Mouse (Mus musculus): ENCODE results near the gene Ccdc141. TPM values are rescaled to one million over a fixed set of nuclear protein-coding genes. Genes with fewer than 3 reads are reported as not detected.

Gene Ccdc141
- polyA plus RNA-seq (2016; fragmentation: Nextera tagmentation; extraction: Ambion mirVana), result 9.0 and 14.9 TPM in 2 replicates

DNA sequence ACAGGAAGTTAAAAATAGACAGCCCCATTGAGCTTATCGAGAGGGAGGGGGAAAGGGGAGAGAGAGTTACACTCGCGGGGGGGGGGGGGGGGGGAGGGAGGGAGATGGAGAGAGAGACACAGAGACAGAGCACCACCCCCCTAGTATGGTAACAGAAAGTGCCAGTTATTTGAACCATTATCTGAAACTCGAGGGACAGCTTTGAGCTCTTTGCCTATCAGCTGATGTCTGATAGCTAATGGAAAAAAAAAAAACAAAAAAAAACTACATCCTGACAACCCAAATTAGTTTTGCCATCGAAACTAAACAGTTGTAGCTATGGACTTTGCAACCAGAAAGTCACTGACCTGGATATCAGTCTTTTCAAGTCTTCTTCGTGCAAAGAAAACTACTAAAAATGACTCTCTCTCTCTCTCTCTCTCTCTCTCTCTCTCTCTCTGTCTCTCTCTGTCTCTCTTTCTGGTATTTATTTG is at the start of gene Ccdc141:
Ccdc141 (minus strand) TSS at position 4 of the 473 bp plus-strand sequence.
- Histone ChIP-seq H3K4me3 (peak within 1 kb of the TSS; percentile 44), H3K4me2 (replicated peaks) (peak within 1 kb of the TSS; percentile 88), H3K9me3 (no peaks in the 10 kb centered on the region), H3K9ac (peak within 1 kb of the TSS; percentile 44; the same call in 1 of the 2 replicates), H3K27ac (peak within 1 kb of the TSS; percentile 42; the same call in 1 of the 2 replicates), H3K4me1 (peaks cover 13% of the 10 kb centered on the region), H3K27me3 (no peaks in the 10 kb centered on the region), H3K36me3 (no peaks in the 10 kb centered on the region)
- WGBS, result 10% methylated on average over 5 of the region's 6 CpGs
- ATAC-seq (ENCODE audit: insufficient number of reproducible peaks, insufficient read depth, low FRiP score, low TSS enrichment), result no peak

DNA sequence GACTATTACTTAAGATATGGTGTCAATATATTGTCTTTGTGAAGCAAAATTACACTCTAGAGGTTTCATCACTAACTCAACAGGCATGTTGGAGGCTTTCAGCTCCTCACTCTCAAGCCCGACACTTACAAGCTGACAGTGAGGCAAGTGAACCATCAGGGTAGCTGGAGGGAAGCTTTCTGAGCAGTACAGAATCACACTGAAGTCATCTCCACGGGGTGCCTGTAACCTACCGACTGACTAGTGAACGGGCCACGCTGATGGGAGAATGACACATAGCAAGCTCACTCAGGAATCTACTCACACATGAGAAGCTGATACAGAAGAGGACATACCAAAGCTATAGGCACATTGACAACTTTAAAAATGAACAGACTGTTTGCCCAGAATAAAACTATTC is 42.4 kb upstream of the Ccdc141 start:
- Histone ChIP-seq H3K27ac (no peak overlapping the region), H3K27me3 (no peaks in the 10 kb centered on the region), H3K4me1 (no peaks in the 10 kb centered on the region), H3K36me3 (peaks cover 25% of the 10 kb centered on the region), H3K4me3 (no peak overlapping the region), H3K4me2 (replicated peaks) (no peak overlapping the region), H3K9ac (no peak overlapping the region), H3K9me3 (no peaks in the 10 kb centered on the region)
- no peak for ATAC-seq (ENCODE audit: insufficient number of reproducible peaks, insufficient read depth, low FRiP score, low TSS enrichment)
- WGBS, result 82% methylated on average over 5 of the region's 5 CpGs

DNA sequence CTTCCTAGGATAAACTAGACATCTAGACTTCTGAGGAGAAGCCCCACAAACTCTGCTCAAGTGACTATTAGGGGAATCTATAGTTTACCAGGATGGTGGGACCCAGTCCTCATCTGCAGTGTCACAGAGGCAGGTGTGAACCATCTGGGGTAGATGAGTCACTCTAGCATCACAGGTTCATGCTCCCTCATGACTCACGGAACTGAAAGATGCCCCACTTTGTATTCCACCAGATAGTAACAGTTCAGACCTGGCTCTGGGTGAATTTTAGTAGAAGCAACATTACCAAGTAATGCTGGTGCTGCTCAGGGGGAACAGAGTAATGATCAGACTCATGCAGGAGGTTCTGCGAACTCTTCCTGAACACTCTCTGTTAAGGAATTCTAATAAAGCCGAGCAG is 36.5 kb upstream of the Ccdc141 start:
- H3K27me3 ChIP-seq, result no peaks in the 10 kb centered on the region

DNA sequence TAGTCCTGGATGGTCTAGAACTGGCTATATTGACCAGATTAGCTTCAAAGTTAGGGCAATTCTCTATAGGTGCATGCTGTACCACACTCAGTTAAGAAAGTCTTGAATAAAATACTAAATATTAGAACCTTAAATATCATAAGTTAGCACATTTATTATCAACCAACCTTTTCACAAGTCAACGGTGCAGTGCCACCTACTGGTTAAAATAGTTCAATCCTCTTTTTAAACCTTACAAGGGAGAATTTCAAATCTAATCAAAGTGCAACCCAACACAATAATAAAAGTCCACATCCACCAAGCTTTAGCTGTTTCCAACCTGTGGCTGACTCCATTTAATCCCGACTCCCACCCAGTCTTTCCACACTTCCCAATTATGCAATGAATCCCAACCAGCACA is 33.5 kb upstream of the Ccdc141 start:
- no peak overlapping the region for H3K27ac ChIP-seq
- no peaks in the 10 kb centered on the region for H3K27me3 ChIP-seq
- no peak for ATAC-seq (ENCODE audit: insufficient number of reproducible peaks, insufficient read depth, low FRiP score, low TSS enrichment)
- H3K4me1 ChIP-seq, result no peaks in the 10 kb centered on the region
- 62% methylated on average over 2 of the region's 2 CpGs for WGBS
- H3K36me3 ChIP-seq, result peaks cover 16% of the 10 kb centered on the region
- H3K9me3 ChIP-seq, result no peaks in the 10 kb centered on the region
- no peak overlapping the region for H3K4me3 ChIP-seq
- no peak overlapping the region for H3K4me2 ChIP-seq (replicated peaks)
- no peak overlapping the region for H3K9ac ChIP-seq

More for the DNA sequence above, 36.5 kb upstream of the Ccdc141 start:
- no peak overlapping the region for H3K27ac ChIP-seq
- no peaks in the 10 kb centered on the region for H3K4me1 ChIP-seq
- no peak for ATAC-seq (ENCODE audit: insufficient number of reproducible peaks, insufficient read depth, low FRiP score, low TSS enrichment)
- no peaks in the 10 kb centered on the region for H3K9me3 ChIP-seq
- H3K36me3 ChIP-seq, result peaks cover 21% of the 10 kb centered on the region
- no peak overlapping the region for H3K4me2 ChIP-seq (replicated peaks)
- no peak overlapping the region for H3K4me3 ChIP-seq
- 90% methylated on average over 3 of the region's 3 CpGs for WGBS
- H3K9ac ChIP-seq, result no peak overlapping the region

DNA sequence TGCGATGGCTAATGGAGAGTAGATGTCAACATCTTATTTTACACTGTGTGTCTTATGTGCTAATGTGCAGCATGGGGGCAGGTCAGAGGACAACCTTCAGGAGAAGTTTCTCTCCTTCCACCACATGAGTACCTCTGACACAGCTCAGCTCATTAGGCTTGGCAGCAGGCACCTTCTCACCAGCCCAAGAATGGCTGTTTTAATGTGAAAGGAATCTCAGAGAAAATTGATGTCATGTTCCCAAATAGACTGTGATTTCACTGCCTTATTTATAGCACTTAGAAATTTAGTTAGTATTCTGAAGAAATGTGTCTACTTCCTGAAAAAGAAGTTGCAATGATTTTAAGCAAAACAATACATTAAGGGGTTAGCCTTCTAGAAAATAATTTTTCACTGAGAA is 31.5 kb upstream of the Ccdc141 start:
- no peak overlapping the region for H3K4me2 ChIP-seq (replicated peaks)
- H3K4me1 ChIP-seq, result no peaks in the 10 kb centered on the region
- peaks cover 18% of the 10 kb centered on the region for H3K36me3 ChIP-seq
- H3K27ac ChIP-seq, result no peak overlapping the region
- WGBS, result 100% methylated on average over 1 of the region's 1 CpGs
- no peaks in the 10 kb centered on the region for H3K27me3 ChIP-seq
- no peak overlapping the region for H3K4me3 ChIP-seq
- H3K9ac ChIP-seq, result no peak overlapping the region
- H3K9me3 ChIP-seq, result no peaks in the 10 kb centered on the region
- no peak for ATAC-seq (ENCODE audit: insufficient number of reproducible peaks, insufficient read depth, low FRiP score, low TSS enrichment)

DNA sequence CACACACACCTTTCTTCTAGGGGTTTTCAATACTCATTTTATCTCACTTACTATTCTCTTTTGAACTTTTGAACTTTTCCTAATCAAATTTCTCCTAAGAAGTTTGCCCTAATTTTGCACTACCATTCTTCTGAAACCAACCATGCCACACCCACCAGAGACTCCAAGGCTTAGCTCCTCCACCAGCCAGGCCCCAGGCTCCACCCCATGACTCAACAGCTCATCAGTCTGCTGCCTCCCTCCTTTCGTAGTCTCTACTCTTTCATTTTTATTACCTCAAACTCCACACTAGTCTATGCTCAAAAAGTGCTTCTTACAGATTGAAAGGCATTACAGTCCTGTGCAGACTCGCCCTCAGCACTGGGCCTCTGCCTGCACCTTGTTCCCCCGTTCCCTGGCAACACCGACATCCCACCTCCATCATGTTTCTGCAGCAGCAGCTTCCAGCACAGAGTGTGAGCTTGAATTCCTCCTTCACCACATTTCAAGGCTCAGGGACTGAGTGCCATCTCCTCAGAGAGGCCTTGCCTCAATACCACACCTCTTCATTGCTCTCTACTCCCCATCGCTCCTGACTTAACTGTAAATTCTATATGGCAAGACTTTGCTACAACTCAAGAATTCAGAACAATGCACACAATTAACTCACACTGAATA is 30.6 kb upstream of the Ccdc141 start:
- no peak for ATAC-seq (ENCODE audit: insufficient number of reproducible peaks, insufficient read depth, low FRiP score, low TSS enrichment)
- H3K27ac ChIP-seq, result no peak overlapping the region
- H3K4me1 ChIP-seq, result no peaks in the 10 kb centered on the region
- H3K4me2 ChIP-seq (replicated peaks), result no peak overlapping the region
- no peak overlapping the region for H3K9ac ChIP-seq
- H3K27me3 ChIP-seq, result no peaks in the 10 kb centered on the region
- no peaks in the 10 kb centered on the region for H3K9me3 ChIP-seq
- no peak overlapping the region for H3K4me3 ChIP-seq
- 92% methylated on average over 5 of the region's 5 CpGs for WGBS
- H3K36me3 ChIP-seq, result peaks cover 18% of the 10 kb centered on the region

DNA sequence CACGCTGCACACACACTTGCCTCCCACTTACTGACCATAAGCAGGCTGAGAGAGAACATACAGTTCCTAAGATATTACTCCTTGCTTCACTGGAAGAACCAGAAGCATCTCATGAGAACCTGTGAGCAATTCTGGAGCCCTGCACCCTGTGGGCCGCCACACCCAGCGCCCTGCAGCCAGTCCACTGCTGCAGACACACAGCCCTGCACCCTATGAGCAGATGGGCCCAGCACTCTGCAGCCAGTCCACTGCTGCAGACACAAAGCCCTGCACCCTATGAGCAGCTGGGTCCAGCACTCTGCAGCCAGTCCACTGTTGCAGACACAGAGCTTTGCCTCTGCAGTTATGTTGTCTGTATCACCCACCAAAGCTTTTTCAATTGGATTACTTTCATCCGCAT is 29.9 kb upstream of the Ccdc141 start:
- Histone ChIP-seq H3K9ac (no peak overlapping the region), H3K27ac (no peak overlapping the region), H3K4me2 (replicated peaks) (no peak overlapping the region), H3K4me3 (no peak overlapping the region), H3K36me3 (peaks cover 14% of the 10 kb centered on the region), H3K9me3 (no peaks in the 10 kb centered on the region), H3K4me1 (no peaks in the 10 kb centered on the region), H3K27me3 (no peaks in the 10 kb centered on the region)
- no peak for ATAC-seq (ENCODE audit: insufficient number of reproducible peaks, insufficient read depth, low FRiP score, low TSS enrichment)
- 91% methylated on average over 4 of the region's 4 CpGs for WGBS

DNA sequence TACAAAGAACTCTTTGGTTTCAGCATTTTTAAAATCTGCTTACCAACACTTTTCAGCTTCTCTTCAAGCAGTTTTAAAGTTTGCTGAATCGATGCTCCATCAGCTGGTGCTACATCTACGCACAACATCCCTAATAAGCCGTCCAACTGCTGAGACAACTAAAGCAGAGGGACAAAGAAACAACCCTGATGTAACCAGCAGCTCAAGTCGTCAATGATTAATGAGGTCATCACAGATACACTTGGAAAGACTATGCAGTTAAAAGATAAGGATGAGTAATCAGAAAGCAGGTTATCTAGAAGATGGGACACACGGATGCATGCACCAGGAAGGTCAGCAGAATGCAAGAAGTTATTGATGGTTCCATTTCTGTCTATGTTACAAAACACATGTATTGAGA is 27.8 kb upstream of the Ccdc141 start:
- Histone ChIP-seq H3K9ac (no peak overlapping the region), H3K4me1 (no peaks in the 10 kb centered on the region), H3K27ac (no peak overlapping the region), H3K27me3 (no peaks in the 10 kb centered on the region), H3K9me3 (no peaks in the 10 kb centered on the region), H3K4me2 (replicated peaks) (no peak overlapping the region), H3K36me3 (peaks cover 27% of the 10 kb centered on the region), H3K4me3 (no peak overlapping the region)
- ATAC-seq (ENCODE audit: insufficient number of reproducible peaks, insufficient read depth, low FRiP score, low TSS enrichment), result no peak
- WGBS, result 89% methylated on average over 5 of the region's 5 CpGs

DNA sequence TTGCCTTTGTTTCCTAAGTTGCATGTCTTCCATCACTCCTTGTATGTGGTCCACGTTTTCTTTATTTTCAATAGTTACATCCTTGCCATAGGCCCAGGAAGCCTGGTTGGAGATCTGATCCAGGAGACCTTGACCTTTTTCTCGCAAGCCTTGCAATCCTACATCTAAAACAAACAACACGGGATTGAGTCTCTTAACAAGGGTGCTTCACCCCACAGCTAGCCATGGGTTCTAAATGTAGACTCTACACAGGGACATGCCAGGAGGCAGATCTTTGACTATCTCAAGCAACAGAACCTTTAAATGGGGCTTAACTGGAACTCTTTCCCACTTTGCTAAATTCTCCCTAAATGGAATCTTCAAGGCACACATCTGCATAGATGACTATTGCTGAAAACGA is 26.4 kb upstream of the Ccdc141 start:
- Histone ChIP-seq H3K9ac (no peak overlapping the region), H3K27me3 (no peaks in the 10 kb centered on the region), H3K4me1 (no peaks in the 10 kb centered on the region), H3K4me3 (no peak overlapping the region), H3K27ac (no peak overlapping the region), H3K36me3 (peaks cover 25% of the 10 kb centered on the region), H3K4me2 (replicated peaks) (no peak overlapping the region), H3K9me3 (no peaks in the 10 kb centered on the region)
- WGBS, result 84% methylated on average over 4 of the region's 4 CpGs
- no peak for ATAC-seq (ENCODE audit: insufficient number of reproducible peaks, insufficient read depth, low FRiP score, low TSS enrichment)

DNA sequence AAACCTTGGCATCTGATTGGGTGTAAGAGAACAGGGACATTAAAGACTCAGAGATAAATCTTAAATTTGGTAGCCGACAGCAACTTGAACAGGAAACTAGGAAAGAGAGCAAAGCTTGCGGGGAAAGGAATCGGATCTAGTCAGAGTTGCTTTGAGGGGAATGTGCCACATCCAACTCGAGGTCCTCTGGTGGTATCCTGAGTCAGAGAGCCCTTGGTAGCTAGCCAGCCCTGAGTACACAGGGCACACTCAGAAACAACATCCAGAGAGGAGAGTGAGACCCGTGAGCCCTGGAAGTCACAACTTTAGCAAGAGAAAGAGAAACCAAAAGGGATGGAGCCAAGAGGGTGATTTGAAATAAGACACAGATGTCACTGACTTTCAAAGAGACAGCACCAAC is 24.6 kb upstream of the Ccdc141 start:
- no peaks in the 10 kb centered on the region for H3K27me3 ChIP-seq
- H3K9me3 ChIP-seq, result no peaks in the 10 kb centered on the region
- no peak overlapping the region for H3K9ac ChIP-seq
- no peak overlapping the region for H3K27ac ChIP-seq
- peaks cover 35% of the 10 kb centered on the region for H3K36me3 ChIP-seq
- no peak for ATAC-seq (ENCODE audit: insufficient number of reproducible peaks, insufficient read depth, low FRiP score, low TSS enrichment)
- no peaks in the 10 kb centered on the region for H3K4me1 ChIP-seq
- no peak overlapping the region for H3K4me2 ChIP-seq (replicated peaks)
- 91% methylated on average over 5 of the region's 5 CpGs for WGBS
- no peak overlapping the region for H3K4me3 ChIP-seq

DNA sequence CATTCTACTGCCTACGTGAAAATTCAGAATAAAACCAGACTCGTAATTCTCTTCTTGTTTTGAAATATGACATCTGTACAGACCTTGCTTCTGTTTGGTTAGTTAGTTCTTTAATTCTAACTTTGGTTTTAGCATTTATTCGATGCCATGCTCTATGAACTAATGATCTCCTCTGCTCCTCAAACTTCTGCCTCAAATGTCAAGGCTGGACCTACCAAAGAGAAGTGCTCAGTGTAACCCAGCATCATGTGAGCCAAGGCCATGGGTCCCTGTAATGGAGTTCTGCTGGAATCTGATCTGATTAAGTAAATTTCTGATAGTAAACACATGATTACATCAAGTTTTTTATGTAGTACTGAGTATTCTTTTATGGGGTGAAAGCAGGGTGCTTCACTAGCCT is 21.4 kb upstream of the Ccdc141 start:
- no peaks in the 10 kb centered on the region for H3K27me3 ChIP-seq
- no peak overlapping the region for H3K4me3 ChIP-seq
- 91% methylated on average over 3 of the region's 3 CpGs for WGBS
- peaks cover 51% of the 10 kb centered on the region for H3K36me3 ChIP-seq
- H3K4me1 ChIP-seq, result no peaks in the 10 kb centered on the region
- ATAC-seq (ENCODE audit: insufficient number of reproducible peaks, insufficient read depth, low FRiP score, low TSS enrichment), result no peak
- no peak overlapping the region for H3K9ac ChIP-seq
- no peaks in the 10 kb centered on the region for H3K9me3 ChIP-seq
- H3K27ac ChIP-seq, result no peak overlapping the region
- no peak overlapping the region for H3K4me2 ChIP-seq (replicated peaks)

DNA sequence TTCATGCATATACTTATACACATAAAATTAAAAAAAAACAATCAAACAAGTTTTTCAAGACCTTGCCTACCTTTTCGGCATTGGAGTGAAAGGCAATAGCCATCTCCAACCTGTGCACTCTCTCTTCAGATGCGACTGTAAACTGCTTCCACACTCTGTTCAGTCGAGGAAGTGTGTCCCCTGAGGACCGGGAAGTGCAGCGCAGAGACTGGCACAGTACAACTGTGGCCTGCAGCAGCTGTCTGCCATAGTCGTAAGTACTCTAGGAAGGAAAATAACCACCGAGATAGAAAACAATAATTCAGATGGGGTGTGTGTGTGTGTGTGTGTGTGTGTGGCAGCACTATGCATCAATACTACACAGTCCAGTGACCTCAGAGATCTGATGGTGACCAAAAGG is 20.5 kb upstream of the Ccdc141 start:
- no peak overlapping the region for H3K4me3 ChIP-seq
- H3K4me2 ChIP-seq (replicated peaks), result no peak overlapping the region
- no peaks in the 10 kb centered on the region for H3K27me3 ChIP-seq
- H3K36me3 ChIP-seq, result peaks cover 52% of the 10 kb centered on the region
- no peaks in the 10 kb centered on the region for H3K4me1 ChIP-seq
- ATAC-seq (ENCODE audit: insufficient number of reproducible peaks, insufficient read depth, low FRiP score, low TSS enrichment), result no peak
- H3K9ac ChIP-seq, result no peak overlapping the region
- no peak overlapping the region for H3K27ac ChIP-seq
- H3K9me3 ChIP-seq, result no peaks in the 10 kb centered on the region
- 93% methylated on average over 7 of the region's 7 CpGs for WGBS

All from embryonic facial prominence, embryonic 12.5 days (tissue).